Mouse (Mus musculus) embryonic facial prominence, embryonic 13.5 days (tissue): ENCODE measurements around the gene 1700019N19Rik. TPM values are rescaled to one million over a fixed set of nuclear protein-coding genes. Genes with fewer than 3 reads are reported as not detected.

ENCODE experiments used
- ATAC-seq: fragments of 200-750 bp; cut with Nextera tagmentation; 2 replicates; pipeline ENCODE4 v1.8.0; 2017; ENCODE audit warnings: low read depth; ENCODE audit not compliant: insufficient number of reproducible peaks, insufficient read depth, low FRiP score, low TSS enrichment
- H3K27ac ChIP-seq: fragments of 300-500 bp; sonication (generic); 2 replicates; pipeline ENCODE4 v1.5.1; 2015; ENCODE audit warnings: moderate library complexity, mild to moderate bottlenecking, inconsistent platforms
- H3K27me3 ChIP-seq: fragments of 300-500 bp; sonication (generic); 2 replicates; pipeline ENCODE4 v1.6.1; 2015; ENCODE audit warnings: mild to moderate bottlenecking, inconsistent platforms
- H3K36me3 ChIP-seq: fragments of 300-500 bp; sonication (generic); 2 replicates; pipeline ENCODE4 v1.6.1; 2015; ENCODE audit warnings: mild to moderate bottlenecking, inconsistent platforms
- H3K4me1 ChIP-seq: fragments of 300-500 bp; sonication (generic); 2 replicates; pipeline ENCODE4 v1.6.1; 2015; ENCODE audit warnings: inconsistent platforms
- H3K4me2 ChIP-seq: fragments of 300-500 bp; sonication (generic); 2 replicates; pipeline ENCODE4 v1.6.1; 2015; ENCODE audit warnings: moderate library complexity, mild to moderate bottlenecking, inconsistent platforms
- H3K4me3 ChIP-seq: fragments of 300-500 bp; sonication (generic); 2 replicates; pipeline ENCODE4 v1.5.1; 2015; ENCODE audit warnings: mild to moderate bottlenecking, inconsistent platforms
- H3K9ac ChIP-seq: fragments of 300-500 bp; sonication (generic); 2 replicates; pipeline ENCODE4 v1.6.1; 2015; ENCODE audit warnings: mild to moderate bottlenecking, inconsistent platforms
- H3K9me3 ChIP-seq: fragments of 300-500 bp; sonication (generic); 2 replicates; pipeline ENCODE4 v1.6.1; 2016; ENCODE audit warnings: inconsistent platforms
- WGBS: fragments of 180-500 bp; shearing (Covaris S2); methylation state at CpG from one replicate; pipeline ENCODE4 v1.1.7; 2015; ENCODE audit warnings: mixed read lengths; 5-methylcytosine and 5-hydroxymethylcytosine counted together
- polyA plus RNA-seq: library from polyadenylated mRNA; unstranded; fragments of >200 nt; fragmentation: Nextera tagmentation; extraction: Ambion mirVana; gene quantifications from 2 replicates; pipeline ENCODE4 v1.2.1, GENCODE M21; 2015

The 1700019N19Rik gene
- polyA plus RNA-seq, 1 experiment from 2014 or later = not detected

DNA sequence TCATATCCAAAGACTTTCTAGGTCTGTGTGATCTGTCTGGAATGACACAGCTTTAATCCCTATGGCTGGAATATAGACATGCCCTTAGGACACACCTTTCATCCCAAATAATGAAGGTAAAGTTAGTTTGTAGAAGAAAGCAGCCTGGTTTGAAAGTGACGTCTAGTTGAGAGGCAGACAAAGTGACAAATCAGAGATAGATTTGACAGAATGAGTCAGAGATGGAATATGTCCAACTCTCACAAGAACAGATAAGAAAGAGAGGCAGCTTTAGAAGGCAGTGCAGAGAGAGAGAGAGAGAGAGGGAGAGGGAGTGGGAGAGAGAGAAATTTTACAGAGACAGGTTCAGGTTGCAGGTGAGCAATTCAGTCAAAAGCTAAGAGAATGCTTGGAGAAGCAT lies 30.1 kb upstream of the 1700019N19Rik start:
- H3K4me2 ChIP-seq = no peak overlapping the region
- no peaks in the 10 kb centered on the region for H3K9me3 ChIP-seq
- H3K27ac ChIP-seq = no peak overlapping the region
- no peak overlapping the region for H3K4me3 ChIP-seq
- WGBS = 67% methylated on average over 1 of the region's 1 CpGs
- no peak for ATAC-seq
- no peaks in the 10 kb centered on the region for H3K4me1 ChIP-seq
- no peaks in the 10 kb centered on the region for H3K27me3 ChIP-seq
- H3K9ac ChIP-seq = no peak overlapping the region
- H3K36me3 ChIP-seq = peaks cover 3% of the 10 kb centered on the region; the same call in 1 of the 2 replicates

DNA sequence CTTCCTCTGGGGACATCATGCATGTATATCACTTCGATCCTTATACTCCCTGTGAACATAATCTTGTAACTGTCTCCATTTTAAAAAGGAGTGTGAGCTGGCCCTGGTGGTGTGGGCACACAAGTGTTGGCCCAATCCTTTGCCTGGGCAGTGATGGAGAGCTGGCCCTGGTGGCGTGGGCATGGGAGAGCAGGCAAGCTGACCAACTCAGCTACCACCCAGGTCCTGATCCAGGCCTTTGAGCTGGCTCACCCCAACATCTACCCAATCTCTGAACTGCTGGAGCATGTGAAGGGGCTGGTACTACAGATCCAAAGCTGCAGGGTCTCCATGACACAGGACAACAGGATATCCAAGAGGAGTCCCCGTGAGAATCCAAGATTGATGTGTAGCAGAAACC lies 29.0 kb upstream of the 1700019N19Rik start:
- Histone ChIP-seq H3K4me2 (no peak overlapping the region), H3K4me1 (no peaks in the 10 kb centered on the region), H3K27me3 (no peaks in the 10 kb centered on the region), H3K4me3 (no peak overlapping the region), H3K9ac (no peak overlapping the region), H3K27ac (no peak overlapping the region), H3K36me3 (peaks cover 3% of the 10 kb centered on the region; the same call in 1 of the 2 replicates), H3K9me3 (no peaks in the 10 kb centered on the region)
- ATAC-seq = no peak
- 82% methylated on average over 3 of the region's 3 CpGs for WGBS

DNA sequence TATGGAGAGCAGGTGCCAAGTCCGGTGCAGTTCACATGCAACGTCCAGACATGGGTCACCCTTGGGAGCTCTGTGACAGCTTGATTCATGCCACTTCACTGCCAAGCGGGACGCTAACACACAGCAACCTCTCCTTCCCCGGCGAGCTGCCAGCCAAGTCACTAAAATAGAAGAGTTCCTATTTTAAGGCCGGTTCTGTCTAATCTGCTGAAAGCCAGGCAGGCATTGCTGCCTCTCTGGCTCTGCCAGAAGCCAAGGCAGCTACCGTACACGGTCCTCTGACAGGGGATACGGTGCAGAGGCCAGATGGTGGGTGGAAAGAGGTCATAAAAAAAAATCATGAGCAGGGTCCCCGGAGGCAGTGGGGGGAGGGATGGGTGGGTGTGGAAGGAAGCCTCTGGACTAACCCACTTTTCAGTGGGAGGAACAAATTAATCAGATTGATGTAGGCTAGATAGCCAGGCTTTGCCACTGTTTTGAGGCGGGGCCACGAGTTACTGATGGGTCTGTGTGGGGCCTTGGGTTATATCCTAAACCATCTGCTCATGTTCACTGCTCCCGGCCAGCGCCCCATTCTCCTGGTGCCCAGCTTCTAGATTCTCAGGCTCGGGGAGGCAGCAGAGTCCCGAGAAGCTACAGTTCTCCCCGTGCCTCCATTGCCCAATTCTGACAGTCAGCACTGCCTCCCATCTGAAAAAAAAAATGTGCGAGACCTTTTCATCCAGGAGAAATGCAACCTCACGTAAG lies 28.4 kb upstream of the 1700019N19Rik start:
- no peak for ATAC-seq
- 87% methylated on average over 20 of the region's 20 CpGs for WGBS
- H3K4me3 ChIP-seq = no peak overlapping the region
- H3K4me2 ChIP-seq = no peak overlapping the region
- H3K9me3 ChIP-seq = no peaks in the 10 kb centered on the region
- H3K4me1 ChIP-seq = no peaks in the 10 kb centered on the region
- no peak overlapping the region for H3K9ac ChIP-seq
- no peaks in the 10 kb centered on the region for H3K27me3 ChIP-seq
- no peak overlapping the region for H3K27ac ChIP-seq
- H3K36me3 ChIP-seq = peaks cover 3% of the 10 kb centered on the region; the same call in 1 of the 2 replicates

DNA sequence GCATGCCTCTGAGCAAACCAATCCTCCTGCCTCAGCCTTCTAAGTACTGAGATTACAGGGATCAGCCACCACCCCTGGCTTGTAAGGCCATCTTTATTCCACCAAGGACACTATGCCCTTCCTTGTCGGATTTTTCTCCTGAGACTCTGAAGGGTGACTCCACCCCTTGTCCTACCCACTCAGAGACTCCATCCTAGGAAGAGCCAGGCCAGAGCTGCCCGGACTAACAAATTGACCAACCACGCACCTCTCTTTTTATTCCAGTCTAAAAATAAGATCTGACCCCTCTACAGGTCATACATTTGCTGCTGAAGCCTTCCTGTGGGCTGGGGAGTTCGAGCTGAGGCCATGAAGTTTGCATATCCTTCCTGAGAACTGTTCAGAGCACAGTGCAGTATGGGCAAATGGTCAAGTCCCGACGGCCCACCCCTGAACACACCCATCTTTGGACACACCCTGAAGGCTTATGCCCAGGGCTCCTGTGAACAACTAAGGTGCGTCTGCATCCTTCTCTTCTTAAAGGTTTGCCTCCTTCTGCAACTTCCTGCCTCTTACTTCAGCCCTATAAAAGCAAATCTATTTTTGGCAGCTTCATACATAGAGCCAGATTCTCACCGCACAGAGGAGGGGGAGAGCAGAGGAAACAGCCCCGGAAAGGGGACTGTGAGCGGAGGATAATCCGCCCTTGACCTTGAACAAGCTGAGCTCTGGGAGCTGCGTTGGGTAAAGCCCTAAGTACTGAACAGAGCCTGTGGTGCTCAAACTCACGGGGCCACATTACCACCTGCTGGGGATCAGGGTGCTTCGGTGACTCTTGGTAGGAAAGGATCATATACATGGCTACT lies 24.5 kb upstream of the 1700019N19Rik start:
- 82% methylated on average over 14 of the region's 14 CpGs for WGBS
- Histone ChIP-seq H3K4me3 (no peak overlapping the region), H3K27ac (no peak overlapping the region), H3K9ac (no peak overlapping the region), H3K36me3 (no peaks in the 10 kb centered on the region), H3K9me3 (no peaks in the 10 kb centered on the region), H3K4me2 (no peak overlapping the region), H3K4me1 (no peaks in the 10 kb centered on the region), H3K27me3 (no peaks in the 10 kb centered on the region)
- no peak for ATAC-seq

DNA sequence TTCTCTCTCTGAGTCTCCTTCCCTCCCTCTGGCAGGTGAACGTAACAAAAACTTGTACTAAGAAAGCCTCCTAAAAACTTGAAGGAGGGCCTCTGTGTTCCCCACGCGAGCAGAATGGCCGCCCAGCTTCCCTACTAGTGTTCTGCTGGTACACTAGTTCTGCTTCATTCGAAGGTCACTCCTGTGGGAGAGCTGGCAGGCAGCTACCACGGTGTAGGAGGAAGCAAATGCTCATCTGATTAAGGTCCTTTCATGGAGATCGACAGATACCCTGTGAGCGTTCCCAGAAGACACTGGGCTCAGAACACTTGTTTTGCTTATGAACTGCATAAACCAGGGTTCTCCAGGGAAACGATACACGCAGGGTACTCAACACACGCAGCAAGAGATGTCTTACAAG lies 23.1 kb upstream of the 1700019N19Rik start:
- H3K9ac ChIP-seq = no peak overlapping the region
- no peak overlapping the region for H3K27ac ChIP-seq
- ATAC-seq = no peak
- 80% methylated on average over 11 of the region's 11 CpGs for WGBS
- H3K9me3 ChIP-seq = no peaks in the 10 kb centered on the region
- no peaks in the 10 kb centered on the region for H3K4me1 ChIP-seq
- no peaks in the 10 kb centered on the region for H3K36me3 ChIP-seq
- no peak overlapping the region for H3K4me2 ChIP-seq
- H3K4me3 ChIP-seq = no peak overlapping the region
- H3K27me3 ChIP-seq = no peaks in the 10 kb centered on the region

DNA sequence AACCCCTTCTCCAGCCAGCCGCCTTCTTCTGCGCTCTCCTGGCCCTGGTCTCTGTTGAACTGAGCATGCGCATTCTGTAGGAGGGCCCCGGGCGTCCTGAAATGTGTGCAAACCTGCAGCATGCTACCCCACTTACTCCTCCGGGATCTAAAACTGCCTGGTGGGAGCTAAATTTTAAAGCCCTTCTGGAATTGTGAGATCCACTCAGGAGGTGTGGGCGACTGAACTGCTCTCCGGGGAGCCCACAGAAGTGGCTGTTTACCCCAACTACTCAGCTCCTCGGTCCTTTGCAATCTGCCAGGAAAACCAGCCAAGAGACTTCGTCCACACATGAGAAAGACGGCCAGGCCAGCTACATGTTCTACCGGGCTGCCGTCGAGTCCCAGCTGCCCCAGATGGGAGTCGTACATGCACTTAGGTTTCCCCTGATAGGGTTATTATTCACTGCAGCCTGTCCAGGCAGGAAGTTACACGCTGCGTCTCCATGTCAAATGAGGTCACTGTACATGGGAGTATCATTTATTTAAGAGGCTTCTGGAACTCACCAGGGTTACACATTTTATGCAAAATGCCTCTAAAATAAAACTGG lies 22.3 kb upstream of the 1700019N19Rik start:
- 77% methylated on average over 17 of the region's 17 CpGs for WGBS
- no peak for ATAC-seq
- Histone ChIP-seq H3K36me3 (no peaks in the 10 kb centered on the region), H3K4me2 (no peak overlapping the region), H3K27me3 (no peaks in the 10 kb centered on the region), H3K9ac (no peak overlapping the region), H3K27ac (no peak overlapping the region), H3K4me3 (no peak overlapping the region), H3K4me1 (no peaks in the 10 kb centered on the region), H3K9me3 (no peaks in the 10 kb centered on the region)

DNA sequence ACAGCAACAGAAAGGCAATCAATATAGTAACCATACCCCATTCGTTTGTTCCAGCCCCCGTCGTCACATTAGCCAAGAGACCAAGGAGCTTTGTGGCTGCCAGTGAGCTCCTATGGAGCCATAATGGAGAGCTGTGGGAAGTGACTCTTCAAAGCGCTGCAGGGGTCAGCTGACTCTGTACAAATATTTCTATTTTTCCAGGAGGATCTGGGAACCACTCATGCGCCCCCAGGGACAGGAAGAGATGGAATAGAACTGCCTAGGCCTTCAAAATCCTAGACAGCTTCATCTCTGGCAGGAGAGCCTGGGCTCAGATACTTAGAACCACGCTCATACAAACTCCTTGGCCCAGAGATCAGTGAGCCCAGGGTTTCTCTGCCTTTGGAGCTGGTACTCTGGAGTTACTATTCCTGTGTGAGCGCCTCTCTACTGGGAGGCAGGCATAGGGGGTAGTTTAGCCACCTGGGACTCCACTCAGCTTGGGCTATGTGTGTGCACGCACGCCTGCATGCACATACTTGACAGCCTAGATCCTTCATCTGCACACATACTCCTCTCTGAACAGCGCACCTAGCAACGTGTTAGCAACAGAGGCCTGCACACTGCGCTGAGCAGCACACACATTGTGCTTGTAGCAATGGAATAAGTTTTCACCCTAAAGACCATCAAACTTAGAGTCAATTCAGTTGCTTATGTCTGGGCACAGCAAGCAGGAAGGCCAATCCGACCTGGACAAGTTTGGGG lies 21.1 kb upstream of the 1700019N19Rik start:
- Histone ChIP-seq H3K27me3 (no peaks in the 10 kb centered on the region), H3K9ac (no peak overlapping the region), H3K36me3 (no peaks in the 10 kb centered on the region), H3K9me3 (no peaks in the 10 kb centered on the region), H3K4me2 (no peak overlapping the region), H3K4me3 (no peak overlapping the region), H3K27ac (no peak overlapping the region), H3K4me1 (no peaks in the 10 kb centered on the region)
- ATAC-seq = no peak
- WGBS = 83% methylated on average over 13 of the region's 13 CpGs

DNA sequence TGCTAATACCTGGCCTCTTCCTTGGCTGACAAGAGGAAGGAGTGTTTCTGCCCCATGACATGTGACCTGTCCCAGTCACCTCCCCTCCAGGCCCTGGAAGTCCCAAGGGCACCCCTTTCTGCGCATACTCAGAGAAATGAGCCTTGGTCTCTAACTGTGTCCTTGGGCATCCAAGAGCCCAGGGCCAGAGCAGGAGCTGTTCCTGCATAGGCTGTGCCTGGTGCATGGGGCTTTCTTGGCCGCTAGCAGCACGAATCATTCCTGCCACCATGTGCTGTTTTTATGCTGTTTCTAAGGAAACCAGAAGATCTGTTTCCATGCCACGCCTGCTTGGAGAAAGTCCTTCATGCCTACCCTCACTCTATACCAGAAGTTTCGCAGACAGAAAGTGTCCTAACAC lies 16.3 kb upstream of the 1700019N19Rik start:
- Histone ChIP-seq H3K4me1 (no peaks in the 10 kb centered on the region), H3K27ac (no peak overlapping the region), H3K27me3 (no peaks in the 10 kb centered on the region), H3K9me3 (no peaks in the 10 kb centered on the region), H3K4me2 (no peak overlapping the region), H3K4me3 (no peak overlapping the region), H3K36me3 (no peaks in the 10 kb centered on the region), H3K9ac (no peak overlapping the region)
- WGBS = 81% methylated on average over 5 of the region's 5 CpGs
- ATAC-seq = no peak

DNA sequence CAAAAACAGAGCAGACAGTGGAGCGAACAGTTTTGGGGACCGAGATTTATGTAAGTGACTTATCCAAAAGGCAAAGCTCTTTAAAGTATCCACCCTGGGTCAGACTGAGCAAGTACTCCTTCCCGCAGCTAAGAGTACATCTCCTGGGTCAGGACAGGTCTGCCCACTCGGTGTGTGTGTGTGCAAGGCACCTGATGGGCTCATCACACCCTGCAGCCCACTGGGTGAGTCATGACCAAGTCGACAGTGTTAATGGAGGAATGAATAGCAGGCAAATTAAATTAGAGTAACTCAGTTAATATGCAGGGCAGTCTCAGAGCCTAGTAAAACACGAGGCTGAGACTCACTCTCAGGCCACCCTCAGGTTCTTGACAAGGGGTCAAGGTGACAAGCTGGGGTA lies 14.6 kb upstream of the 1700019N19Rik start:
- no peaks in the 10 kb centered on the region for H3K36me3 ChIP-seq
- H3K4me3 ChIP-seq = no peak overlapping the region
- no peak overlapping the region for H3K27ac ChIP-seq
- no peaks in the 10 kb centered on the region for H3K27me3 ChIP-seq
- no peak overlapping the region for H3K4me2 ChIP-seq
- no peak overlapping the region for H3K9ac ChIP-seq
- ATAC-seq = no peak
- WGBS = 78% methylated on average over 6 of the region's 6 CpGs
- no peaks in the 10 kb centered on the region for H3K9me3 ChIP-seq
- H3K4me1 ChIP-seq = no peaks in the 10 kb centered on the region

DNA sequence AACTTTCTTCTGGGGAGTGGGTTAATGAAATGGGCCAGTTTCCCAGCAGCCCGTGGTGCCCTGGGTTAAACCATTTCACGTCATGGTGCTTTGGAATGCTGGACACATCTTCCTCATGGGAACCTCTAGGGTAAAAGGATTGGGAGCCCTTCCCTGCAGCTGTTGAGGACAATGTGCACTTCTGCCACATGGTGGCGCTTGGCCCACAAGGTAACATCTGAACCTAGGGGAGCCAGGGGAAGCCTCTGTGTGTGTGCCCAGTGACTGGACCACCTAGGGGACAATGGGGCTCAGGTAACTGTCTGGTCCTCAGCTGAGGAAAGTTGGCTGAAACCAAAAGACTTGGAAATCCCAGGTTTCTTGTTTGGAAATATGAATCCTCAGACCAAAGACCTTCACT lies 12.1 kb upstream of the 1700019N19Rik start:
- WGBS = 5% methylated on average over 3 of the region's 3 CpGs
- no peak for ATAC-seq
- no peak overlapping the region for H3K9ac ChIP-seq

DNA sequence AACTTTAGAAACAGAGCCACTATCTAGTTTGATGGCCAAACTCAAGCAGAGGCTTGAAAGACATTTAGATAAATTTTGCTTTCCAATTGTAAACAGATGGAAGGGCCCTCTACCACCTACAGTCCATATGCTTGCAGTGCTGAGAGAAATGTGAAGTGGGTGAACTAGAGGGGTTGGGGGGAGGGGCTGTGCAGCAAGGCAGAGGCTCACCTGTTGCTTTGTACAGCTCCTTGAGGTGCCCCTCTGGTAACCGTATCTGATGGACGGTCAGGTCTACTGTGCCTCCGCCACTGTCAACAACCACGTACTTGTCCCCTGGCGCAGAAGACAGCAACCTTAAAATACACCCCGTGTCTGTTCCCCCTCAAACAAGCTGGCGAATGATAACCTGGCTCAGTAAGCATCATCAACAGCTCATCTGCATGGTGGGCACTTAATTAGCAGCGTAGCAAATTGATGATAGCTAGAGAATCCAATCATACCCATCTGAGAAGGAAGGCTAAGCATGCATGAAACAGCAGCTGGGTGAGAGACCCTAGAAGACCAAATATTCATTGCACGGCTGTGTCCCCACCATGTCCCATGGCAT lies 11.0 kb upstream of the 1700019N19Rik start:
- H3K9ac ChIP-seq = no peak overlapping the region
- WGBS = 84% methylated on average over 9 of the region's 9 CpGs
- H3K27ac ChIP-seq = no peak overlapping the region
- no peaks in the 10 kb centered on the region for H3K4me1 ChIP-seq
- no peaks in the 10 kb centered on the region for H3K27me3 ChIP-seq
- H3K9me3 ChIP-seq = no peaks in the 10 kb centered on the region
- H3K4me3 ChIP-seq = no peak overlapping the region
- no peak for ATAC-seq
- H3K4me2 ChIP-seq = no peak overlapping the region
- H3K36me3 ChIP-seq = no peaks in the 10 kb centered on the region

More for the DNA sequence above, 12.1 kb upstream of the 1700019N19Rik start:
- no peaks in the 10 kb centered on the region for H3K36me3 ChIP-seq
- H3K4me1 ChIP-seq = no peaks in the 10 kb centered on the region
- H3K9me3 ChIP-seq = no peaks in the 10 kb centered on the region
- no peak overlapping the region for H3K4me2 ChIP-seq
- H3K27me3 ChIP-seq = no peaks in the 10 kb centered on the region
- H3K27ac ChIP-seq = no peak overlapping the region
- H3K4me3 ChIP-seq = no peak overlapping the region
